In the genomic region with DNA sequence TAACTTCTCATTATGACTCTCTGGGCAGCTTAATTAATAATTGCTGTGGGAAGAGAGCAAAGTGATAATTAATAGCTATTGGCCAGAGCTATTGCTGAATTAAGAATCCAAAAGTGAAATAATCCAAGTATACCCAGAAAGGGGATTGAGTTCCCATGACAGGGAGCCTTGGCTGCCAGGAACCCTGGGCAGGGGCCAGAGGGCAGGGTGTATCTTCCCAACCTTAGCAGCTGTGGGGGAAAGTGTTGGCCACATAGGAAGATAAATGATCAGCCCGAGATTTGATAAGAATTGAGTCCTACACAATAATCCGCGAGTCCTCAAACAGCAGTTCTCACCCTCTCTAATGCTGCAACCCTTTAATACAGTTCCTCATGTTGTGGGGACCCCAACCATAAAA, we compare ENCODE assay signal across 18 mouse cellular contexts.
"Had no signal": no experiment of that assay in that cellular context is flagged by ENCODE, and none has a peak within 500 bp of the region (broad histone marks: within the 10 kb centered on the region; RNA-seq: fewer than 3 reads in every experiment).

No protein-coding gene starts in this region.

- H3K36me3 ChIP-seq: midbrain, embryonic 10.5 days; midbrain, embryonic 12.5 days; neural tube, embryonic 13.5 days; neural tube, embryonic 15.5 days had no signal

- H3K9me3 ChIP-seq: midbrain, embryonic 10.5 days; midbrain, embryonic 12.5 days; neural tube, embryonic 13.5 days; neural tube, embryonic 15.5 days had no signal

- H3K4me3 ChIP-seq: midbrain, embryonic 10.5 days; midbrain, embryonic 12.5 days; myocyte; neural tube, embryonic 13.5 days; neural tube, embryonic 15.5 days had no signal

- ATAC-seq: midbrain, embryonic 16.5 days had no signal

- DNase-seq: lung, embryonic 14.5 days; lung, postnatal 10 days; lung, postnatal 4 days; midbrain, embryonic 14.5 days; retina, postnatal 1 day; right cerebral cortex, adult 18-20 months; right cerebral cortex, postnatal 25 days; right cerebral cortex, postnatal 4 days; spleen, adult 18-20 months; thymus, adult 18-20 months; thymus, postnatal 14 days; thymus, postnatal 36 days had no signal

- H3K27me3 ChIP-seq: midbrain, embryonic 12.5 days; neural tube, embryonic 13.5 days; neural tube, embryonic 15.5 days had no signal

- H3K9ac ChIP-seq: lung, embryonic 14.5 days; midbrain, embryonic 12.5 days; neural tube, embryonic 13.5 days; neural tube, embryonic 15.5 days had no signal

- H3K4me1 ChIP-seq: neural tube, embryonic 13.5 days had no signal

- H3K27ac ChIP-seq: midbrain, embryonic 10.5 days; midbrain, embryonic 12.5 days; neural tube, embryonic 13.5 days; neural tube, embryonic 15.5 days had no signal

- H3K4me2 ChIP-seq: lung, embryonic 14.5 days; midbrain, embryonic 12.5 days; neural tube, embryonic 13.5 days; neural tube, embryonic 15.5 days had no signal
